Mouse (Mus musculus) stomach, postnatal 0 days (tissue): ENCODE measurements around the gene Fam20b.

Experiments used
- CTCF ChIP-seq: IDR thresholded peaks from 2 replicates; pipeline ENCODE4 v1.5.1; 2016; ENCODE audit warnings: antibody characterized with exemption, low read depth, mild to moderate bottlenecking, moderate library complexity
- EP300 ChIP-seq: optimal IDR thresholded peaks from 2 replicates; pipeline ENCODE3; 2016; ENCODE audit warnings: antibody characterized with exemption

DNA sequence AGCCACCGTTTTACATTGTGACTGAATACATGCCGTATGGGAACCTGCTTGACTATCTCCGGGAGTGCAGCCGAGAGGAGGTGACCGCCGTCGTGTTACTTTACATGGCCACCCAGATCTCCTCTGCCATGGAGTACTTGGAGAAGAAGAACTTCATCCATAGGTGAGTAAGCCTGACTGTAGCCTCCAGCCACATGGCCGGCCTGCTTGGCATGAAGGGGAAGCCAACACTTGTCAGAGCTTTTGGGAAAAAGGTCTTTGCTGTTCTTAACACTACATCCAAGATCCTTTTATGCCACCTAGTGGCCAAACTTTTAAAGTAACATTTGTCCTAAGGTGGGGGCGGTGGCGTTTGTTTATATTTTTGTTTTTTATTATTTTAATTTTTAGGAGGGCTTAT, 85.8 kb downstream of the Fam20b start:
- TF ChIP-seq CTCF (peak; percentile 76), EP300 (no peak)
